Mouse (Mus musculus): ENCODE measurements around the gene Crispld2. TPM values are rescaled to one million over a fixed set of nuclear protein-coding genes. Genes with fewer than 3 reads are reported as not detected.

The Crispld2 gene
- total RNA-seq, 1 experiment, result 12.1 TPM

DNA sequence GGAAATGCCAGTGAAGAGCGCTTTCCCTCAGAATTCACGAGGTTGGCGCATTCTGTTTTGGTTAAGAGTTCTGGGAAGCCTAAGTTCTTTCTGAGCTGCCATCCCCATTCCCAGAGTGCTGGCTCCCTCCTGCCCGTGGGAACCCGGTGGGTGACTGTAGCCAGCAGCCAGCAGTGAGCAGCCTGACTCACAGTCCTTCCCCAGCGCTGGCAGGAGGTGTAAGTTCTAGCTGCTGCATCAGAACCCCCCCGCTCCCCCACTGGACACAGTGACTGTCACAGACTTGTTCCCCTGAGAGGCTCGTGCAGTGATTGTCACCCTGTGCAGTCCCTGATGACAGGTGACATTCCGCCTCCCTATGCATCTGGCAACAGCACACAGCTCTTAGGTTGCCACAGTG, 22.1 kb upstream of the Crispld2 start:
- in situ Hi-C loops (cut with MboI; ENCODE audit: low sequenced_read_pairs in 2 of 2, unreplicated experiment in 2 of 2), result no loop called here
- TF ChIP-seq HCFC1 (IDR thresholded peaks at IDR 0.05; ENCODE audit: borderline replicate concordance, insufficient read depth, low read length) (no peak), ZNF384 (IDR thresholded peaks at IDR 0.05; ENCODE audit: low read depth, low read length) (no peak), MAFK (IDR thresholded peaks at IDR 0.05; ENCODE audit: insufficient read depth, low read depth, low read length) (no peak), ZC3H11A (IDR thresholded peaks at IDR 0.05; ENCODE audit: borderline replicate concordance, low read depth, low read length) (no peak), CHD2 (IDR thresholded peaks at IDR 0.05; ENCODE audit: low read depth, low read length) (no peak)
- no peak overlapping the region for H3K27ac ChIP-seq (ENCODE audit: insufficient read depth, low read depth, low read length, poor library complexity, severe bottlenecking)
- no peak overlapping the region for H3K9ac ChIP-seq (ENCODE audit: insufficient read depth, low read depth, low read length, poor library complexity, severe bottlenecking)
- no peaks in the 10 kb centered on the region for H3K4me1 ChIP-seq (ENCODE audit: control insufficient read depth in 2 of 2, insufficient read depth in 2 of 2, low read length in 2 of 2, poor library complexity in 1 of 2)
- H3K4me3 ChIP-seq (ENCODE audit: insufficient read depth in 1 of 2, low read depth in 1 of 2, low read length in 2 of 2, poor library complexity in 1 of 2, severe bottlenecking in 1 of 2), result no peak overlapping the region
- no peaks in the 10 kb centered on the region for H3K36me3 ChIP-seq (ENCODE audit: control insufficient read depth, insufficient read depth, low read length, poor library complexity, severe bottlenecking)
- H3K9me3 ChIP-seq (ENCODE audit: control insufficient read depth, insufficient read depth, low read depth, low read length), result no peaks in the 10 kb centered on the region
- DNase-seq (ENCODE audit: low read depth, low spot score), result no peak

DNA sequence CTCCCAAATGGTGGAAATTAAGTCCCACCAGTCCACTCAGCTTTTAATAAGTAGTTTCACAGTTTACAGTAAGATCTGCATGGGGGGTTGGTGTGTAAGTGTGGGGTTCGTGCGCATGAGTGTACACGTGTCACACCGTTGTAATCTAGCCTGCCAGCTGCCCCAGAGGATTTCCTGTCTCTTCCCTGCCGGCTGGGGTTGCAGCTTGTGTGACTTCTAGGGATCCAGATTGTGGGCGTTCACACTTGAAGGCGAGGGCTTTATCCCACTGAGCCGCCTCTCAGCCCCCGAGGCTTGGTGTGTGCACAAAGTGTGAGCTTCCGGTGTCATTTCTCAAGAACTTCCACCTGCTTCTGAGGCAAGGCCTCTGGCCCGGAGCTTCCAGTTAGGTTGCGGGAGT, 19.7 kb upstream of the Crispld2 start:
- TF ChIP-seq ZNF384 (IDR thresholded peaks at IDR 0.05; ENCODE audit: low read depth, low read length), result no peak
- no peak for TF ChIP-seq CHD2 (IDR thresholded peaks at IDR 0.05; ENCODE audit: low read depth, low read length)
- TF ChIP-seq ZC3H11A (IDR thresholded peaks at IDR 0.05; ENCODE audit: borderline replicate concordance, low read depth, low read length), result no peak
- no peak for TF ChIP-seq MAFK (IDR thresholded peaks at IDR 0.05; ENCODE audit: insufficient read depth, low read depth, low read length)
- TF ChIP-seq HCFC1 (IDR thresholded peaks at IDR 0.05; ENCODE audit: borderline replicate concordance, insufficient read depth, low read length), result no peak
- no peaks in the 10 kb centered on the region for H3K9me3 ChIP-seq (ENCODE audit: control insufficient read depth, insufficient read depth, low read depth, low read length)
- no peaks in the 10 kb centered on the region for H3K4me1 ChIP-seq (ENCODE audit: control insufficient read depth in 2 of 2, insufficient read depth in 2 of 2, low read length in 2 of 2, poor library complexity in 1 of 2)
- in situ Hi-C loops (cut with MboI; ENCODE audit: low sequenced_read_pairs in 2 of 2, unreplicated experiment in 2 of 2), result no loop called here
- H3K27ac ChIP-seq (ENCODE audit: insufficient read depth, low read depth, low read length, poor library complexity, severe bottlenecking), result no peak overlapping the region
- DNase-seq (ENCODE audit: low read depth, low spot score), result no peak
- no peaks in the 10 kb centered on the region for H3K36me3 ChIP-seq (ENCODE audit: control insufficient read depth, insufficient read depth, low read length, poor library complexity, severe bottlenecking)
- no peak overlapping the region for H3K9ac ChIP-seq (ENCODE audit: insufficient read depth, low read depth, low read length, poor library complexity, severe bottlenecking)
- H3K4me3 ChIP-seq (ENCODE audit: insufficient read depth in 1 of 2, low read depth in 1 of 2, low read length in 2 of 2, poor library complexity in 1 of 2, severe bottlenecking in 1 of 2), result no peak overlapping the region

DNA sequence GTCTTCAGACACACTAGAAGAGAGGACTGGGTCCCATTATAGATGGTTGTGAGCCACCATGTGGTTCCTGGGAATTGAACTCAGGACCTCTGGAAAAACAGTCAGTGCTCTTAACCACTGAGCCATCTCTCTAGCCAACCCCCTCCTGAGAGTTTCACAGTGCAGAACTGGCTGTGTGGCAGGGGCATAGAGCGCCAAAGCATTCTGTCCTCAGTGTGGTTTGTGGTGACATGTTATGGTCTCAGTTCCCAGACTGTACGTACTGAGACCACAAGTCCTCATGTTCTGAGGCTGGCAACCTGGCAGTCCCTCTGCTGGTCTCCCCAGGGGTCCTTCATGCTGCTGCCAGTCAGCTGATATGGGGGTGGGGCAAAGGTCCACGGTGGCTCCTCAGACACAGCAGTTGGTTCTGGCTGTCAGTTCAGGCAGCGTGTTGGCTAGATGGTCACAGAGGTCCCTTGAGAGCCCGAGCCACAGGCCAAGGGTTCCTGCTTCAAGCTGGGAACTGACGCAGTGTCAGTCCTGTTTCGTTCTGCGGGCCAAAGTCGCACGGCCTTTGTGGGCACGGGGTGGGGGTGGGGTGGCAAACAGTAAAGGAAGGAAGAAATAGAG, 13.4 kb upstream of the Crispld2 start:
- in situ Hi-C loops (cut with MboI; ENCODE audit: low sequenced_read_pairs in 2 of 2, unreplicated experiment in 2 of 2), result no loop called here
- Histone ChIP-seq H3K36me3 (ENCODE audit: control insufficient read depth, insufficient read depth, low read length, poor library complexity, severe bottlenecking) (no peaks in the 10 kb centered on the region), H3K4me3 (ENCODE audit: insufficient read depth in 1 of 2, low read depth in 1 of 2, low read length in 2 of 2, poor library complexity in 1 of 2, severe bottlenecking in 1 of 2) (no peak overlapping the region), H3K27ac (ENCODE audit: insufficient read depth, low read depth, low read length, poor library complexity, severe bottlenecking) (no peak overlapping the region), H3K9me3 (ENCODE audit: control insufficient read depth, insufficient read depth, low read depth, low read length) (no peaks in the 10 kb centered on the region), H3K4me1 (ENCODE audit: control insufficient read depth in 2 of 2, insufficient read depth in 2 of 2, low read length in 2 of 2, poor library complexity in 1 of 2) (peaks cover 0 to 2% of the 10 kb centered on the region in 2 experiments; a peak in 1 of 4 replicates), H3K9ac (ENCODE audit: insufficient read depth, low read depth, low read length, poor library complexity, severe bottlenecking) (no peak overlapping the region)
- no peak for DNase-seq (ENCODE audit: low read depth, low spot score)
- no peak for TF ChIP-seq ZNF384 (IDR thresholded peaks at IDR 0.05; ENCODE audit: low read depth, low read length)
- no peak for TF ChIP-seq HCFC1 (IDR thresholded peaks at IDR 0.05; ENCODE audit: borderline replicate concordance, insufficient read depth, low read length)
- no peak for TF ChIP-seq CHD2 (IDR thresholded peaks at IDR 0.05; ENCODE audit: low read depth, low read length)
- no peak for TF ChIP-seq MAFK (IDR thresholded peaks at IDR 0.05; ENCODE audit: insufficient read depth, low read depth, low read length)
- TF ChIP-seq ZC3H11A (IDR thresholded peaks at IDR 0.05; ENCODE audit: borderline replicate concordance, low read depth, low read length), result no peak

DNA sequence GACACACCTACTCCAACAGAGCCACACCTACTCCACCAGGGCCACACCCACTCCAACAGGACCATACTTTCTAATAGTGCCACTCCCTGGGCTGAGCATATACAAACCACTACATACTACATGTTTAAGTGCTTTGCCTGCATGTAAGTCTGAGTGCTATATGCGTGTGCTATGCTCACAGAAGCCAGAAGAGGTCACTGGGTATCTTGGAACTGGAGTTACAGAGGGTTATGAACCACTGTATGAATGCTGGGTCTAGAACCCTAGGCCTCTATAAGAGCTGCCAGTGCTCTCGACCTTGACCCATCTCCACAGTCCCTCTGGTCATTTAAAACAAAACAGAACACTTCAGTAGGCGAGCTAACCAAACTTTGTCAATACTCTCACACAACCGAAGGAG, 11.0 kb upstream of the Crispld2 start:
- TF ChIP-seq ZC3H11A (IDR thresholded peaks at IDR 0.05; ENCODE audit: borderline replicate concordance, low read depth, low read length), result no peak
- no peak for TF ChIP-seq ZNF384 (IDR thresholded peaks at IDR 0.05; ENCODE audit: low read depth, low read length)
- no peak for TF ChIP-seq CHD2 (IDR thresholded peaks at IDR 0.05; ENCODE audit: low read depth, low read length)
- H3K36me3 ChIP-seq (ENCODE audit: control insufficient read depth, insufficient read depth, low read length, poor library complexity, severe bottlenecking), result no peaks in the 10 kb centered on the region
- no peak for DNase-seq (ENCODE audit: low read depth, low spot score)
- no peak overlapping the region for H3K4me3 ChIP-seq (ENCODE audit: insufficient read depth in 1 of 2, low read depth in 1 of 2, low read length in 2 of 2, poor library complexity in 1 of 2, severe bottlenecking in 1 of 2)
- H3K27ac ChIP-seq (ENCODE audit: insufficient read depth, low read depth, low read length, poor library complexity, severe bottlenecking), result no peak overlapping the region
- in situ Hi-C loops (cut with MboI; ENCODE audit: low sequenced_read_pairs in 2 of 2, unreplicated experiment in 2 of 2), result no loop called here
- H3K4me1 ChIP-seq (ENCODE audit: control insufficient read depth in 2 of 2, insufficient read depth in 2 of 2, low read length in 2 of 2, poor library complexity in 1 of 2), result peaks cover 0 to 2% of the 10 kb centered on the region in 2 experiments; a peak in 1 of 4 replicates
- H3K9me3 ChIP-seq (ENCODE audit: control insufficient read depth, insufficient read depth, low read depth, low read length), result no peaks in the 10 kb centered on the region
- H3K9ac ChIP-seq (ENCODE audit: insufficient read depth, low read depth, low read length, poor library complexity, severe bottlenecking), result no peak overlapping the region

DNA sequence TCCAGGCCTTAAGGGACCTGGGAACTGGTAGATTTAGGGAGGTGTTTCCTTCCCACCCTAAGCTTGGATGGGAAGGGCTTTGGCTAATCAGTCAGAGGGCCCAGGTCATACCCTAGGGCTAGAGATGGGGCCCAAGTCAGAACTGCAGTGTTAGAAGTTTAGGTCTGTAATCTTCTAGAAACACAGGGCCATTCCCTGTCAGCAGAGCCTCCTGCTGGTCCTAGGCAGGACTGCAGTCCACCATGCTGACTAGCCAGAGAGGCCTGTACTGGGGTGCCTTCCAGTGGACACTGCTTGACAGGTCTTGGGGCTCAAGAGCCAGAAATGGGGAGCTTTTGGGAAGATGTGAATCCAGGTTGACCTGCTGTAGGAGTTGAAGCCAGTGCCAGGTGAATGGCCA, 8.2 kb upstream of the Crispld2 start:
- DNase-seq (ENCODE audit: low read depth, low spot score), result no peak
- in situ Hi-C loops (cut with MboI; ENCODE audit: low sequenced_read_pairs in 2 of 2, unreplicated experiment in 2 of 2), result no loop called here
- H3K9me3 ChIP-seq (ENCODE audit: control insufficient read depth, insufficient read depth, low read depth, low read length), result no peaks in the 10 kb centered on the region
- no peak for TF ChIP-seq HCFC1 (IDR thresholded peaks at IDR 0.05; ENCODE audit: borderline replicate concordance, insufficient read depth, low read length)
- TF ChIP-seq ZNF384 (IDR thresholded peaks at IDR 0.05; ENCODE audit: low read depth, low read length), result no peak
- TF ChIP-seq MAFK (IDR thresholded peaks at IDR 0.05; ENCODE audit: insufficient read depth, low read depth, low read length), result no peak
- TF ChIP-seq CHD2 (IDR thresholded peaks at IDR 0.05; ENCODE audit: low read depth, low read length), result no peak
- no peak for TF ChIP-seq ZC3H11A (IDR thresholded peaks at IDR 0.05; ENCODE audit: borderline replicate concordance, low read depth, low read length)
- peaks cover 0 to under 1% of the 10 kb centered on the region in 2 experiments; a peak in 1 of 4 replicates for H3K4me1 ChIP-seq (ENCODE audit: control insufficient read depth in 2 of 2, insufficient read depth in 2 of 2, low read length in 2 of 2, poor library complexity in 1 of 2)
- H3K27ac ChIP-seq (ENCODE audit: insufficient read depth, low read depth, low read length, poor library complexity, severe bottlenecking), result no peak overlapping the region
- no peak overlapping the region for H3K9ac ChIP-seq (ENCODE audit: insufficient read depth, low read depth, low read length, poor library complexity, severe bottlenecking)
- no peak overlapping the region for H3K4me3 ChIP-seq (ENCODE audit: insufficient read depth in 1 of 2, low read depth in 1 of 2, low read length in 2 of 2, poor library complexity in 1 of 2, severe bottlenecking in 1 of 2)
- no peaks in the 10 kb centered on the region for H3K36me3 ChIP-seq (ENCODE audit: control insufficient read depth, insufficient read depth, low read length, poor library complexity, severe bottlenecking)
